Mouse (Mus musculus) bone marrow, adult 2 months (tissue): Measurements from ENCODE around the gene E130309D02Rik.

Experiments used
- CTCF ChIP-seq: fragments of 200-500 bp; IDR thresholded peaks from 2 replicates; pipeline ENCODE4 v1.5.1; 2011; ENCODE audit warnings: low read length, control low read depth; ENCODE audit not compliant: control insufficient read depth, insufficient read depth
- POLR2A ChIP-seq: fragments of 200-500 bp; IDR thresholded peaks from 2 replicates; pipeline ENCODE4 v1.6.1; 2011; ENCODE audit warnings: low read depth, mild to moderate bottlenecking, control low read depth, low read length, borderline replicate concordance; ENCODE audit not compliant: control insufficient read depth

GRCm38 (mm10) chr5:143294862-143295261 is 20.3 kb downstream of the E130309D02Rik start:
- TF ChIP-seq POLR2A (no peak), CTCF (peak; percentile 53)
